Mouse (Mus musculus): ENCODE measurements around the gene Rhag. TPM values are rescaled to one million over a fixed set of nuclear protein-coding genes. Genes with fewer than 3 reads are reported as not detected.

The Rhag gene
- polyA plus RNA-seq (2012; rRNA removed): not detected in 2 replicates

GRCm38 (mm10) chr17:40810934-40811333 is at the start of gene Rhag:
Gene Rhag (plus strand): TSS chr17:40811126.
- TF ChIP-seq CTCF (IDR thresholded peaks at IDR 0.05; ENCODE audit: extremely low read depth, insufficient read depth, low read length): no peak
- TF ChIP-seq POLR2A (IDR thresholded peaks at IDR 0.05; ENCODE audit: extremely low read depth, insufficient read depth, low read length): no peak
- Histone ChIP-seq H3K4me1 (ENCODE audit: control insufficient read depth, insufficient read depth, low read length) (no peaks in the 10 kb centered on the region), H3K27ac (ENCODE audit: insufficient read depth, low read length) (no peak within 1 kb of the TSS), H3K4me3 (ENCODE audit: insufficient read depth, low read length) (no peak within 1 kb of the TSS)

GRCm38 (mm10) chr17:40763662-40764061 is 47.3 kb upstream of the Rhag start:
- Histone ChIP-seq H3K27ac (ENCODE audit: insufficient read depth, low read length) (no peak overlapping the region), H3K4me1 (ENCODE audit: control insufficient read depth, insufficient read depth, low read length) (no peaks in the 10 kb centered on the region), H3K4me3 (ENCODE audit: insufficient read depth, low read length) (no peak overlapping the region)
- no peak for TF ChIP-seq POLR2A (IDR thresholded peaks at IDR 0.05; ENCODE audit: extremely low read depth, insufficient read depth, low read length)
- no peak for TF ChIP-seq CTCF (IDR thresholded peaks at IDR 0.05; ENCODE audit: extremely low read depth, insufficient read depth, low read length)

- no peak overlapping the region for H3K4me3 ChIP-seq (ENCODE audit: insufficient read depth, low read length)
- H3K27ac ChIP-seq (ENCODE audit: insufficient read depth, low read length): no peak overlapping the region
- no peaks in the 10 kb centered on the region for H3K4me1 ChIP-seq (ENCODE audit: control insufficient read depth, insufficient read depth, low read length)
- TF ChIP-seq CTCF (IDR thresholded peaks at IDR 0.05; ENCODE audit: extremely low read depth, insufficient read depth, low read length) (no peak), POLR2A (IDR thresholded peaks at IDR 0.05; ENCODE audit: extremely low read depth, insufficient read depth, low read length) (no peak)
These were observed 43.8 kb upstream of the Rhag start for GRCm38 (mm10) chr17:40767120-40767519.

DNA sequence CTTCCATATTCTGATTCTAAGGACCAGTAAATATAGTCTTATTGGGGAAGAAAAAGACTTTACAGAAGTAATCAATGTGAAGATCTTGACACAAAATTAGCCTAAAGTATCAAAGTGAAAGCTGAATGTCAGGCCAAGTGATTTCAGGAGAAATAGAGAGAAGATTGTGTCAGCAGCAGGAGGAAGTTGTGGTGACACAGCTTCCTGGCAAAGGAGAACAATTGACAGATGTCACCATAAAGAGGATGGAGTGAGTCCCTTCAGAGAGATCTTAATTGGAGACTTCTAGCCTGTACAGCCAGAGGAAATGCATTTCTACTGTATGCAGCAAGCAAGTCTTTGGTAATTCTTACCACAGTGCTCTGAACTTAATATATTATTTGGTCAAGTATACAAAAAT is 21.0 kb upstream of the Rhag start:
- no peak overlapping the region for H3K4me3 ChIP-seq (ENCODE audit: insufficient read depth, low read length)
- no peak overlapping the region for H3K27ac ChIP-seq (ENCODE audit: insufficient read depth, low read length)
- TF ChIP-seq POLR2A (IDR thresholded peaks at IDR 0.05; ENCODE audit: extremely low read depth, insufficient read depth, low read length): no peak
- no peak for TF ChIP-seq CTCF (IDR thresholded peaks at IDR 0.05; ENCODE audit: extremely low read depth, insufficient read depth, low read length)
- H3K4me1 ChIP-seq (ENCODE audit: control insufficient read depth, insufficient read depth, low read length): no peaks in the 10 kb centered on the region

DNA sequence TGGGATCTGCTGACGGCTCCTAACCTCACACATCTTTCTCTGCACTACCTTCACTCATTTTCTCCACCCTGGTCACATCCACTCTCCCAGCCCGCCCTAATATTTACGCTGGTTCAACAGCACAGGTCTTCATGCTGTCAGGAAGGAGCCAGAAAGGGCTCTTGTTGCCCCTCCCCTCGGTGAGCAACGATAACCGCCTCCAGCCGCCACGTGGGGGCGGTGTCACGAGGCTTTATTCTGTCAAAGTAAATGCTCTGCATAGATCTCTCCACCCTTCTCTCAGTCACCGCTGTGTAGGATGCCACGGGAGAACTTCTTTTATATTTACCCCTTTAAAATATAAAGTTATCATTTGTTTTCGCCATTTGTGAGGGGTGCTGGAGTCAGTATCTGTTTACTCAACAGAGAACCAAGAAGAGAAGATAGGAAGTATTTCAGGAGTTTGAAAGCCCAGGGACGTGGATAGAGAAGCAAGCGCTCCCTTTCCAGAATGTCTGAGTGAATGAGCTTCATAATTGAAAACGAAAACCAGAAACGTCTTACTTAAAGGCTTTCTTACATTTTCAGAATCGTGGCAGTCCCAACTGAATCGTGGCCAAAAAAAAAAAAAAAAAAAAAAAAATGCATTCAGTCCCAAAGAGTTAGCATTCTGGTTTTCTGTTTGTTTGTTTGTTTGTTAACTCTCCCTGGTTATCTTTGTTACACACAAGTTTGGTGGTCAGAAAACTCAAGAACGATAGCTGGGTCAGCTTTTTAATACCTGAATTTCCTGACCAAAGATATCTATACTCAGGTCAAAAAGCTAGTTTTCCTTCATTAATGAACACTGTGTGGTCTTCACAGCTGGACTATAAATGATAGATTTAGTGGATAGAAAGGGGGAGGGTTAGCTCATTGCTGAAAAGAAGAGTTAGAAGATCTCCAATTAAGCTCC is 16.7 kb upstream of the Rhag start:
- Histone ChIP-seq H3K4me1 (ENCODE audit: control insufficient read depth, insufficient read depth, low read length) (no peaks in the 10 kb centered on the region), H3K4me3 (ENCODE audit: insufficient read depth, low read length) (no peak overlapping the region), H3K27ac (ENCODE audit: insufficient read depth, low read length) (no peak overlapping the region)
- TF ChIP-seq POLR2A (IDR thresholded peaks at IDR 0.05; ENCODE audit: extremely low read depth, insufficient read depth, low read length) (no peak), CTCF (IDR thresholded peaks at IDR 0.05; ENCODE audit: extremely low read depth, insufficient read depth, low read length) (no peak)

- no peak overlapping the region for H3K4me3 ChIP-seq (ENCODE audit: insufficient read depth, low read length)
- TF ChIP-seq CTCF (IDR thresholded peaks at IDR 0.05; ENCODE audit: extremely low read depth, insufficient read depth, low read length) (no peak), POLR2A (IDR thresholded peaks at IDR 0.05; ENCODE audit: extremely low read depth, insufficient read depth, low read length) (no peak)
- no peak overlapping the region for H3K27ac ChIP-seq (ENCODE audit: insufficient read depth, low read length)
- H3K4me1 ChIP-seq (ENCODE audit: control insufficient read depth, insufficient read depth, low read length): no peaks in the 10 kb centered on the region
These were observed 8.1 kb upstream of the Rhag start for GRCm38 (mm10) chr17:40802707-40803340.

GRCm38 (mm10) chr17:40806550-40806949 is 4.4 kb upstream of the Rhag start:
- Histone ChIP-seq H3K4me3 (ENCODE audit: insufficient read depth, low read length) (no peak overlapping the region), H3K27ac (ENCODE audit: insufficient read depth, low read length) (no peak overlapping the region), H3K4me1 (ENCODE audit: control insufficient read depth, insufficient read depth, low read length) (no peaks in the 10 kb centered on the region)
- TF ChIP-seq POLR2A (IDR thresholded peaks at IDR 0.05; ENCODE audit: extremely low read depth, insufficient read depth, low read length) (no peak), CTCF (IDR thresholded peaks at IDR 0.05; ENCODE audit: extremely low read depth, insufficient read depth, low read length) (no peak)

DNA sequence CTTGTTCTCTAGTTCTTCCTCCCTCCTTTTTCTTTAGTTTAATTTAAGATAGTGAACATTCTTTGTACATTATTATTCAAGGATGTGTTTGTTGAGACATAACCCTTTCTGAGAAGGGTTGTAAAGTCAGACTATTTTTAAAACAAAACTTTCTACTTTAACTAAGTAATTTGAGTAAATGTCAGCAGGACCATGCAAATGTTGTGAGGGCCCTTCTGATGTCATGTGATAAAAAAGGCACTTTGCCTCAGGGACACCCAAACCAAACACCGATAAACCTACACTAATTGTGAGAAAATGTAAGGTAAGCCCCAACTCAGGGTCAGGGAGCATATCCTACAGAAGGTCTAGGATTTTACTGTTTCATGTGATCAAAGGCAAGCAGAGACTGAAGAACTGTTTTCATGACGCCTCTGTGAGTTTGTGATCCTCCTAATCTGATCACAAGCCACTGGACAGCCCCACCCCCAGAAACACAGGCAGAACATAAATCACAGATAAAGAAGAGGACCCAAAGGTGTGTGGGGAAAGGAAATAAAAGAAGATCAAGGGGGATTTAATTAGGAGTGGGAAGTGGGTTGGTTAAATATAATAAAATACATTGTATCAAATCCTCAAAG is 3.9 kb upstream of the Rhag start, which contains the start of gene Crisp2:
Gene Crisp2 (minus strand): TSS at position 51 of the 620 bp plus-strand sequence.
- Histone ChIP-seq H3K4me3 (ENCODE audit: insufficient read depth, low read length) (no peak within 1 kb of the TSS), H3K27ac (ENCODE audit: insufficient read depth, low read length) (no peak within 1 kb of the TSS), H3K4me1 (ENCODE audit: control insufficient read depth, insufficient read depth, low read length) (no peaks in the 10 kb centered on the region)
- TF ChIP-seq CTCF (IDR thresholded peaks at IDR 0.05; ENCODE audit: extremely low read depth, insufficient read depth, low read length): no peak
- TF ChIP-seq POLR2A (IDR thresholded peaks at IDR 0.05; ENCODE audit: extremely low read depth, insufficient read depth, low read length): no peak

DNA sequence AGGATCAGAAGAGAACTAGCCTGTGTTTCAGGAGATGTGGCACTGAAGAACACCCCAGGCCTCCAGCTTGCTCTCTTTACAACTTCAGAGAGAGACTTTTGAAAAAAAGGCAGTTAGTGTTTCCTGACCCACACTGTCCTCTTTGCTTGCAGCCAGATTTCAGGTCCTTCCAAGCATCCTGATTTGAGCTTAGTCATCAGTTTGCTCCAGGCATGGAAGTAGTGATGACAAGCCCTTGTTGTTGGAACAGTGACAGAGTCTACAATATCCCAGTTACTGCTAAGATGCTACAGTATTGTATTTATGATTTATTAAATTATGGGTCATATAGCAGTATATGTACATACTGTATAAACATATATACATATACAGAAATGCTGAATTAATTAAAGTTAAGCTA is 2.9 kb upstream of the Rhag start:
- no peaks in the 10 kb centered on the region for H3K4me1 ChIP-seq (ENCODE audit: control insufficient read depth, insufficient read depth, low read length)
- TF ChIP-seq CTCF (IDR thresholded peaks at IDR 0.05; ENCODE audit: extremely low read depth, insufficient read depth, low read length): no peak
- TF ChIP-seq POLR2A (IDR thresholded peaks at IDR 0.05; ENCODE audit: extremely low read depth, insufficient read depth, low read length): no peak
- no peak overlapping the region for H3K4me3 ChIP-seq (ENCODE audit: insufficient read depth, low read length)
- no peak overlapping the region for H3K27ac ChIP-seq (ENCODE audit: insufficient read depth, low read length)
